Mouse (Mus musculus) right cerebral cortex, postnatal 4 days (tissue): Measurements from ENCODE around the gene Myo9b.

ENCODE experiments used
- DNase-seq: peaks from one replicate; pipeline ENCODE4 v3.0.0-alpha.2; 2022

Gene Myo9b

GRCm38 (mm10) chr8:71369040-71369718, 96.7 kb downstream of the Myo9b start:
- no peak for DNase-seq

- DNase-seq, result no peak
These were observed 98.3 kb downstream of the Myo9b start for GRCm38 (mm10) chr8:71370711-71371235.

GRCm38 (mm10) chr8:71371236-71371848, 98.8 kb downstream of the Myo9b start, which contains the start of gene Ocel1:
Gene Ocel1, plus strand, starts transcription at chr8:71371298.
- peak; percentile 93 for DNase-seq

GRCm38 (mm10) chr8:71372427-71372826, 99.9 kb downstream of the Myo9b start:
- no peak for DNase-seq

- DNase-seq, result no peak
These were observed 100.5 kb downstream of the Myo9b start for GRCm38 (mm10) chr8:71373000-71373399.

- no peak for DNase-seq
These were observed 102.2 kb downstream of the Myo9b start for GRCm38 (mm10) chr8:71374616-71375206.

GRCm38 (mm10) chr8:71375581-71376422, 103.3 kb downstream of the Myo9b start:
- DNase-seq, result peak; percentile 75

GRCm38 (mm10) chr8:71376423-71377030, 104.0 kb downstream of the Myo9b start:
- peak; percentile 35 for DNase-seq

- no peak for DNase-seq
These were observed 106.5 kb downstream of the Myo9b start for GRCm38 (mm10) chr8:71379008-71379407.

- DNase-seq, result no peak
These were observed 107.1 kb downstream of the Myo9b start for GRCm38 (mm10) chr8:71379512-71380075.

- DNase-seq, result no peak
These were observed 108.0 kb downstream of the Myo9b start for GRCm38 (mm10) chr8:71380178-71381171.

GRCm38 (mm10) chr8:71381421-71381970, 109.0 kb downstream of the Myo9b start, which contains the start of gene Nr2f6:
Gene Nr2f6, minus strand, starts transcription at chr8:71381960.
- DNase-seq, result peak; percentile 73

GRCm38 (mm10) chr8:71381971-71382961, 109.8 kb downstream of the Myo9b start:
- DNase-seq, result peak; percentile 73

GRCm38 (mm10) chr8:71383396-71383795, 110.9 kb downstream of the Myo9b start:
- no peak for DNase-seq

- DNase-seq, result no peak
These were observed 111.3 kb downstream of the Myo9b start for GRCm38 (mm10) chr8:71383860-71384259.

- no peak for DNase-seq
These were observed 112.8 kb downstream of the Myo9b start for GRCm38 (mm10) chr8:71385212-71385835.

- DNase-seq, result no peak
These were observed 115.8 kb downstream of the Myo9b start for GRCm38 (mm10) chr8:71388267-71388666.

- DNase-seq, result no peak
These were observed 119.2 kb downstream of the Myo9b start for GRCm38 (mm10) chr8:71391696-71392095.

- no peak for DNase-seq
These were observed 119.9 kb downstream of the Myo9b start for GRCm38 (mm10) chr8:71392391-71392790.
